Comparison of ENCODE assay signal across 24 mouse cellular contexts in genomic region chr8:127243351-127243750, GRCm38 (mm10).
DNase-seq lines count a peak whose midpoint lies in the region; ATAC-seq and TF ChIP-seq lines count a peak whose summit lies in the region.
"Had no signal": no experiment of that assay in that cellular context is flagged by ENCODE, and none has a peak within 500 bp of the region (broad histone marks: within the 10 kb centered on the region; RNA-seq: fewer than 3 reads in every experiment).

No protein-coding gene starts in this region.

- no peak overlapping the region for H3K9ac ChIP-seq in liver, adult 2 months (ENCODE audit: low read depth, low read length)
- no peak overlapping the region for H3K9ac ChIP-seq in liver, embryonic 11.5 days (ENCODE audit: low read depth, low read length)
- H3K9ac ChIP-seq: embryonic facial prominence, embryonic 13.5 days; forebrain, embryonic 12.5 days; forebrain, embryonic 15.5 days; hindbrain, embryonic 12.5 days; hindbrain, embryonic 15.5 days had no signal

- DNase-seq in liver, adult 2 months (ENCODE audit: extremely low read depth, low read depth, low spot score) = peak; percentile 30
- no peak for DNase-seq in liver, embryonic 11.5 days (ENCODE audit: low spot score)
- DNase-seq in 416B (ENCODE audit: low read depth) (peak; percentile 27), adipocyte (ENCODE audit: low spot score) (peak; percentile 4)
- no peak for DNase-seq in heart, adult 11 months
- no peak for DNase-seq in frontal cortex, postnatal 36 days (ENCODE audit: low spot score in 2 of 2)
- DNase-seq: B cell, adult 2 months; cerebellum, adult 11 months; cerebellum, adult 8-10 months; cerebellum, postnatal 10 days; cerebellum, postnatal 36 days; embryo, embryonic 11 days; gastrocnemius, postnatal 10 days; gastrocnemius, postnatal 36 days had no signal

- no peak overlapping the region for H3K27ac ChIP-seq in liver, adult 2 months (replicated peaks; ENCODE audit: insufficient read depth, low read depth, low read length)
- no peak overlapping the region for H3K27ac ChIP-seq in liver, embryonic 11.5 days (ENCODE audit: low read depth, low read length)
- H3K27ac ChIP-seq: embryonic facial prominence, embryonic 10.5 days; embryonic facial prominence, embryonic 13.5 days; forebrain, embryonic 12.5 days; forebrain, embryonic 15.5 days; hindbrain, embryonic 12.5 days; hindbrain, embryonic 15.5 days had no signal

- no peaks in the 10 kb centered on the region for H3K27me3 ChIP-seq in liver, adult 2 months (ENCODE audit: control insufficient read depth, insufficient read depth, low read length)
- H3K27me3 ChIP-seq in liver, embryonic 11.5 days (replicated peaks; ENCODE audit: control insufficient read depth, insufficient read depth, low read length) = no peaks in the 10 kb centered on the region
- H3K27me3 ChIP-seq: CH12.LX; embryonic facial prominence, embryonic 13.5 days; forebrain, embryonic 12.5 days; forebrain, embryonic 15.5 days; hindbrain, embryonic 12.5 days; hindbrain, embryonic 15.5 days had no signal

- no peaks in the 10 kb centered on the region for H3K9me3 ChIP-seq in liver, embryonic 11.5 days (ENCODE audit: control insufficient read depth, low read length)
- H3K9me3 ChIP-seq: embryonic facial prominence, embryonic 10.5 days; embryonic facial prominence, embryonic 13.5 days; forebrain, embryonic 12.5 days; forebrain, embryonic 15.5 days; hindbrain, embryonic 12.5 days; hindbrain, embryonic 15.5 days had no signal

- WGBS in liver, adult 2 months = 62% methylated on average over 4 of the region's 4 CpGs
- 86% methylated on average over 4 of the region's 4 CpGs for WGBS in liver, embryonic 11.5 days

- no peak for TF ChIP-seq POLR2A in liver, adult 2 months (IDR thresholded peaks at IDR 0.05; ENCODE audit: extremely low read depth, insufficient read depth, low read length)

- peaks cover 27% of the 10 kb centered on the region; the same call in 1 of the 2 replicates for H3K79me2 ChIP-seq in liver, adult 2 months (ENCODE audit: control insufficient read depth, insufficient read depth, low read length)

- peaks cover 7% of the 10 kb centered on the region for H3K4me1 ChIP-seq in liver, adult 2 months (ENCODE audit: control insufficient read depth, insufficient read depth, low read length)
- H3K4me1 ChIP-seq in liver, embryonic 11.5 days (replicated peaks; ENCODE audit: control insufficient read depth, insufficient read depth, low read length) = no peaks in the 10 kb centered on the region
- H3K4me1 ChIP-seq: embryonic facial prominence, embryonic 10.5 days; forebrain, embryonic 12.5 days; forebrain, embryonic 15.5 days; hindbrain, embryonic 12.5 days; hindbrain, embryonic 15.5 days had no signal

- no peaks in the 10 kb centered on the region for H3K36me3 ChIP-seq in liver, adult 2 months (ENCODE audit: control insufficient read depth, insufficient read depth, low read length)
- no peaks in the 10 kb centered on the region for H3K36me3 ChIP-seq in liver, embryonic 11.5 days (ENCODE audit: control insufficient read depth, insufficient read depth, low read length)
- H3K36me3 ChIP-seq: embryonic facial prominence, embryonic 10.5 days; embryonic facial prominence, embryonic 13.5 days; forebrain, embryonic 12.5 days; forebrain, embryonic 15.5 days; G1E; hindbrain, embryonic 12.5 days; hindbrain, embryonic 15.5 days had no signal

- no peak overlapping the region for H3K4me3 ChIP-seq in liver, adult 2 months (ENCODE audit: insufficient read depth, low read depth, low read length)
- H3K4me3 ChIP-seq in liver, embryonic 11.5 days (ENCODE audit: low read depth, low read length) = no peak overlapping the region
- H3K4me3 ChIP-seq: embryonic facial prominence, embryonic 10.5 days; embryonic facial prominence, embryonic 13.5 days; erythroblast, embryonic 14.5 days; forebrain, embryonic 12.5 days; forebrain, embryonic 15.5 days; hindbrain, embryonic 12.5 days; hindbrain, embryonic 15.5 days had no signal

- no peak for TF ChIP-seq CTCF in liver, adult 2 months (IDR thresholded peaks at IDR 0.05; ENCODE audit: low read depth, low read length)

- H3K4me2 ChIP-seq in liver, embryonic 11.5 days = no peak overlapping the region
- H3K4me2 ChIP-seq: embryonic facial prominence, embryonic 13.5 days; forebrain, embryonic 12.5 days; forebrain, embryonic 15.5 days; heart, embryonic 11.5 days; hindbrain, embryonic 12.5 days; hindbrain, embryonic 15.5 days had no signal

- ATAC-seq in liver, embryonic 11.5 days (replicated peaks; ENCODE audit: low FRiP score) = no peak
- ATAC-seq: forebrain, embryonic 15.5 days had no signal

Comparison
In these comparisons a context has a peak if more than half of its experiments do, and no peak if none do; other contexts are left out.
1. DNase-seq: peak in liver, adult 2 months (single experiment), 416B (single experiment) and adipocyte (single experiment); none in liver, embryonic 11.5 days (single experiment), heart, adult 11 months (single experiment) and frontal cortex, postnatal 36 days (0 of 2).